Mouse (Mus musculus): ENCODE data around the gene Upk2.

Upk2 gene

DNA sequence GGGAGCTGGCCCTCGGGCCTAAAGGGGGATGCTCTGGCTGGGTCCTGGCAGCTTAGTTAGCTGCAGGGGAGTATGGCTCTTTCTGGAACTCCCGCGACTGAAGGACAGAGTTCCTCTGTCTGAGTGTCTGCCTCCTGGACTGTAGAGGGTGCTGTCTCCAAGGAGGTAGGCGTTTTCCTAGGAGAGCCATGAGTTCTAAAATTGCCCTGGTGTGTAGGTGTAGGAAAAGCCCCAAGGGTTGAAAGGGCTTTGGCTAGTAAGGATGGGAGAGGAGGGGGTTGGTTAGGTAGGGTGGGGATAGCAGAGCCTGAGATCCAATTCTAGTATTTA, at the start of gene Upk2:
Gene Upk2 (minus strand): TSS at position 86 of the 330 bp plus-strand sequence.
- Histone ChIP-seq H3K4me1 (replicated peaks; ENCODE audit: low read depth, low read length) (peaks cover 16% of the 10 kb centered on the region), H3K27me3 (ENCODE audit: insufficient read depth, low read length) (peaks cover 19% of the 10 kb centered on the region), H3K9me3 (ENCODE audit: low read length) (no peaks in the 10 kb centered on the region), H3K4me3 (replicated peaks; ENCODE audit: low read length) (peak within 1 kb of the TSS; percentile 75), H3K36me3 (ENCODE audit: insufficient read depth, low read length) (no peaks in the 10 kb centered on the region)
- no peak for TF ChIP-seq NANOG (IDR thresholded peaks at IDR 0.05; ENCODE audit: borderline replicate concordance, low read length)
- peak; percentile 38 for TF ChIP-seq CTCF (conservative IDR thresholded peaks at IDR 0.05; ENCODE audit: low read length)
- no peak for TF ChIP-seq POU5F1 (IDR thresholded peaks at IDR 0.05; ENCODE audit: borderline replicate concordance, low read length)

DNA sequence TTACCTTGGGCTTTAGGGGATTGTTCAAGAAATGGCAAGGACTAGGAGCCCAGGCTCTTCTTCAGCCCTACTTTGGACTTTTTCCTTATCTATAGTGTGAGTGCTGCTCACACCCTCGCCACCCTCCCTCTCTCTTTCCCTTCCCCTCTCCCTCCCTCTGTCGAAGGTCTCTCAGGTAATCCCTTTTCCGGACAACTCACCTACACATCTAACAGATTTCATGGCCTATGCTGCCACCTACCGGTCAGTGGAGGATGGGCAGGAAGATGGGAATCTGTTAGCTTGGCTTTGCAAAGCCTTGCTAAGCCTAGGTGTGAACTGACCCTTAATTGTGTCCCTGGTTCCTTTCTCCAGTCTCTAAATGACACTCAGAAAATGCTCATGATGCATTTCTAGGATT, 47.2 kb upstream of the Upk2 start:
- Histone ChIP-seq H3K27me3 (ENCODE audit: insufficient read depth, low read length) (peaks cover 24% of the 10 kb centered on the region), H3K9me3 (ENCODE audit: low read length) (no peaks in the 10 kb centered on the region), H3K36me3 (ENCODE audit: insufficient read depth, low read length) (peaks cover 8% of the 10 kb centered on the region; the same call in 1 of the 2 replicates), H3K4me3 (replicated peaks; ENCODE audit: low read length) (peak overlapping the region; percentile 58), H3K4me1 (replicated peaks; ENCODE audit: low read depth, low read length) (peaks cover 63% of the 10 kb centered on the region)
- TF ChIP-seq POU5F1 (IDR thresholded peaks at IDR 0.05; ENCODE audit: borderline replicate concordance, low read length) (no peak), CTCF (conservative IDR thresholded peaks at IDR 0.05; ENCODE audit: low read length) (peak; percentile 94), NANOG (IDR thresholded peaks at IDR 0.05; ENCODE audit: borderline replicate concordance, low read length) (no peak)

DNA sequence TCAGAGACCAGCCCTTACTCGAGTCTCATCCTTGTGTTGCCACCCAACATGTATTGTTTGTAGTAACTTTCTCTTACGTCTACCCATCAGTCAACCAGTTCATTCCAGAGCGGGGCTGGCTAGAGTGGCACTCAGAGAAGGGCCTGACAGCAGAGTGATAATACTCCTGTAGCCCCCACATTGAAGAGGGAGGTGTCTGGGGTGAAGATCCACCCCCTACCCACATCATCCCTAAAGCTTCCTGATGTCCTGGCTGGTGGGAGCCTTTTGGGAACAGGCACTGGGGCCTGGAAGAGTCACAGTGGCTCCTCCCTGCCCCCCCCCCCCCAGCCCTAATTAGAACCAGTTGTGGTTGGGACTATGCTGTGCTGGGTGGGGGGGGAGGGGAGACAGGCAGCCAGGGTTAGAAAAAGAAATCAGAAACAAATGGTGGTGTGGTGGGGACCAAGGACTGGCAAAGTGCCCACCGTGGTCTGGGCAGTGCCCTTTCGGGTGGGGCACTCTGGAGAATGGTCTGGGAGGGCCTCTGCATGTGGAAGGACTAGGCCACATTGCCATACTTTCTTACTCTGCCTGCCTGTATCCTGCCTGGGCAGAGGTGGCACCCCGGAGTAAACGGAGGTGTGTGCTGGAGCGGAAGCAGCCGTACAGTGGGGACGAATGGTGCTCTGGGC, 46.6 kb upstream of the Upk2 start:
- Histone ChIP-seq H3K27me3 (ENCODE audit: insufficient read depth, low read length) (peaks cover 24% of the 10 kb centered on the region), H3K4me1 (replicated peaks; ENCODE audit: low read depth, low read length) (peaks cover 63% of the 10 kb centered on the region), H3K4me3 (replicated peaks; ENCODE audit: low read length) (peak overlapping the region; percentile 58), H3K36me3 (ENCODE audit: insufficient read depth, low read length) (peaks cover 1% of the 10 kb centered on the region; the same call in 1 of the 2 replicates), H3K9me3 (ENCODE audit: low read length) (no peaks in the 10 kb centered on the region)
- TF ChIP-seq CTCF (conservative IDR thresholded peaks at IDR 0.05; ENCODE audit: low read length) (no peak), NANOG (IDR thresholded peaks at IDR 0.05; ENCODE audit: borderline replicate concordance, low read length) (no peak), POU5F1 (IDR thresholded peaks at IDR 0.05; ENCODE audit: borderline replicate concordance, low read length) (no peak)

DNA sequence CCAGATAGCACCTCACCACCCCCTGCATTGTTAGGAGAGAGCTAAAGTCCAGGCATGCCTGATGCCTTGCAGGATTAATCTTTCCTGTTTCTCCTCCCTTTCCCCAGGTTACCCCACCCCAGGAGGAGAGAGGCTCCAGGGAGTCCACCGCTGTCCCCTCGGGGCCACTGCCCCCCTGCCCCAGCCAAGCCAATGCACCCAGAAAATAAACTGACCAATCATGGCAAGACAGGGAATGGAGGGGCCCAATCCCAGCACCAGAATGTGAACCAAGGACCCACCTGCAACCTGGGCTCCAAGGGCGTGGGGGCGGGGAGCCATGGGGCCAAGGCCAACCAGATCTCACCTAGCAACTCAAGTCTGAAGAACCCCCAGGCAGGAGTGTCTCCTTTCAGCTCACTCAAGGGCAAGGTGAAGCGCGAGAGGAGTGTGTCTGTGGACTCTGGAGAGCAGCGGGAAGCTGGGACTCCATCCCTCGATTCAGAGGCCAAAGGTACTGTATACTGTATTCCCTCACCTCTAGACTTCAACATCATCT, 45.9 kb upstream of the Upk2 start:
- Histone ChIP-seq H3K9me3 (ENCODE audit: low read length) (no peaks in the 10 kb centered on the region), H3K27me3 (ENCODE audit: insufficient read depth, low read length) (peaks cover 24% of the 10 kb centered on the region), H3K4me3 (replicated peaks; ENCODE audit: low read length) (peak overlapping the region; percentile 39; the same call in 1 of the 2 replicates), H3K36me3 (ENCODE audit: insufficient read depth, low read length) (no peaks in the 10 kb centered on the region), H3K4me1 (replicated peaks; ENCODE audit: low read depth, low read length) (peaks cover 63% of the 10 kb centered on the region)
- TF ChIP-seq NANOG (IDR thresholded peaks at IDR 0.05; ENCODE audit: borderline replicate concordance, low read length) = no peak
- TF ChIP-seq CTCF (conservative IDR thresholded peaks at IDR 0.05; ENCODE audit: low read length) = no peak
- no peak for TF ChIP-seq POU5F1 (IDR thresholded peaks at IDR 0.05; ENCODE audit: borderline replicate concordance, low read length)

DNA sequence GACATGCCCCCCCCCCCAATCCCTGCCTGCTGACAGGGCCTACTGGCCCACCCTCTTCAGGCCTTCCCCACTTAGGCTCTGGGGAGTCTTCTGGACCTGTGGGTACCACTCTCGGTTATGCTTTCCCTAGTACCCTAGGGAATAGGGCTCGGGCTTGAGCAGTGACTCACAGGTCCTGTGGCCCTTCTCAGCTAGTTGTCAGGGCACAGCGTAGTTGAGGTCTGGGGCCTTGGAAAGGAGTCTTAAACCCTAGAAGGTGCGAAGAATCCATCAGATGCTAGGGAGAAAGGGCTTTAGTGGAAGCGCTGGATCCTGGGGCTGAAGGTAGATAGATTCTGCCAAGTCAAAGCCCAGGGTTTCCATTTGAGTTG, 45.4 kb upstream of the Upk2 start:
- H3K9me3 ChIP-seq (ENCODE audit: low read length) = no peaks in the 10 kb centered on the region
- H3K4me3 ChIP-seq (replicated peaks; ENCODE audit: low read length) = 0 out of 2 replicates have a peak overlapping the region, but pooled peaks have one; percentile 39
- no peak for TF ChIP-seq NANOG (IDR thresholded peaks at IDR 0.05; ENCODE audit: borderline replicate concordance, low read length)
- H3K27me3 ChIP-seq (ENCODE audit: insufficient read depth, low read length) = peaks cover 24% of the 10 kb centered on the region
- no peaks in the 10 kb centered on the region for H3K36me3 ChIP-seq (ENCODE audit: insufficient read depth, low read length)
- H3K4me1 ChIP-seq (replicated peaks; ENCODE audit: low read depth, low read length) = peaks cover 66% of the 10 kb centered on the region

DNA sequence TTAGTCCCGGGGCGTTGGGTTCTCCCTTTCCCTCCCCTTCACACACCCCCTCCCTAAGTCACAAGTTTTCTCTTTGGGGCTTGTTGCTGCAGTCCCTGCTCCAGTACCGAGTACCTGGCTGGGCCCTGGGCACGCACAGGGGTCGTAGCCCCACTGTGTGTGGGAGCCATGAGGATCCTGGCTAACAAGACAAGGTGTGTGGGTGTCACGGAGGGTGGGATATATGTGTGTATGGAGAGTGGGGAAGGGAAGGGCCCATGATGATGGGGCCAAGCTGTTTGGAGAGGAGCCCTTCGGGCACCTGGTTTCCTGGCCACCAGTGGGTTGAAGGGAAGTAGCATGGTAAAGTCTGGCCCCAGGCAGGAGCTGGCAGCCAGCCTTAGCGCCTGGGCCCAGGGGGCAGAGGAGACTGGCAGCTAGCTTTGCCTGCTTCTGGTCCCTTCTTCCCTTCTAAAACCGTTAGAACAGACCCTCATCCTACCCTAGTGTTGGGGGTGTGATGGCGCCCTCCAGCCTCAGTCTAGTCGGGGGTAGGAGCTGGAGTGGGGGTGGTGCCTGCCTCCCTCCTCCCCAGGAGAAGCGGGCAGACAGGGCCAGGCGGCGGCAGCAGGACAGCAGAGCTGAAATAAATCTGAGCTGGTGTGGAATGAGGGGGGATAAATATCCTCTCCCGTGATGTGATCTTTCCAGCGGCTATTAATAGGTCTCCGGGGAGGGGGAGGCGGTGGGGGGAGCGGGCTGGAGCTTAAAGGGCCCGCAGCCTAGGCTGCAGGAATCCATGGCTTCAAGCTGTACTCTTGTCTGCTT, 44.8 kb upstream of the Upk2 start:
- Histone ChIP-seq H3K27me3 (ENCODE audit: insufficient read depth, low read length) (peaks cover 24% of the 10 kb centered on the region), H3K36me3 (ENCODE audit: insufficient read depth, low read length) (no peaks in the 10 kb centered on the region), H3K4me1 (replicated peaks; ENCODE audit: low read depth, low read length) (peaks cover 72% of the 10 kb centered on the region), H3K9me3 (ENCODE audit: low read length) (no peaks in the 10 kb centered on the region), H3K4me3 (replicated peaks; ENCODE audit: low read length) (peak overlapping the region; percentile 77)
- no peak for TF ChIP-seq CTCF (conservative IDR thresholded peaks at IDR 0.05; ENCODE audit: low read length)
- TF ChIP-seq NANOG (IDR thresholded peaks at IDR 0.05; ENCODE audit: borderline replicate concordance, low read length) = no peak
- no peak for TF ChIP-seq POU5F1 (IDR thresholded peaks at IDR 0.05; ENCODE audit: borderline replicate concordance, low read length)

DNA sequence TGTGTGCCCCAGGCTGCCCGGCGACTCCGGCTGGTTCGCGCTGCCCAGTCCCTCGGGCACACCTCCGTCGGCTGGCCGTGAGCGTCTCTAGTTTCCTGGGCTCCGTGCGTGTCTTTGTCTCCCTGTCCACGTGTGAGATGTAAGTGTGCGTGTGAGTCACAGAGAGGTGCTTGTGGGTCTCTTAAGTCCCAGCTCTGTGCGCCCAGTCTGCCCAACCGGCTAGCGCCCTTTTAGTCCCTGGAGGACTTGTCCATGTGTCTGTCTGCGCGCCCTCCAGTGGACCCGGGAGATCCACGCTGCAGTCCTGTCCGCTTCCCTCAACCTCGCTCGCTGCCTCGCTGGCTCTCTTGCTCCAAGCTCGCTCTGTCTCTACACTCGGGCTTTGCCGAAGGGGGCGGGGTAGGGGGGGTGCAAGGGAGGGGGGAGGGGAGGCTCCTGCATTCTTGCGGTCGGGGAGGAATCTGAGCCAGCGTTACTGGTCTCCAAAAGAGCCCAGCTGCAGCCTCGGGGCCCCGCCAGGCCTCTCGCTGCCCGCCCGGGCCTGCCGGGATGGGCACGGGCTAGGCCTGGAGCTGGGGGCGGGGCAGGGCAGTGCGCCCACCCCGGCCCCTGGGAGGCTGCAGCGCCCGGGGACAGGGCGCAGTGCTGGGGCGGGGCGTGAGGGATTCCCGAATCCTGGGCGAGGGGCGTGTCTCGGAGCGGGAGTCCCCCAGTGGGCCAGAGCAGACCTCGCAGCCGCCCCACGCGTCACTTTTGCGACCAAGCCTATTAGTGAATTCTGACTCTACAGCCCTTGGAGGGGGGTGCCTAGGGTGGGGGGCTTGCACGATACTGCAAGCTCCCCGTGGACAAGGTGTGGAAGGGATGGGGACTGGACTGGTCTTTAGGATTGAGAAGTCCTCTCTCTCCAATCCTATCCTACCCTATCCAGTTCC, 43.9 kb upstream of the Upk2 start:
- Histone ChIP-seq H3K9me3 (ENCODE audit: low read length) (no peaks in the 10 kb centered on the region), H3K36me3 (ENCODE audit: insufficient read depth, low read length) (no peaks in the 10 kb centered on the region), H3K4me1 (replicated peaks; ENCODE audit: low read depth, low read length) (peaks cover 80% of the 10 kb centered on the region), H3K27me3 (ENCODE audit: insufficient read depth, low read length) (peaks cover 24% of the 10 kb centered on the region), H3K4me3 (replicated peaks; ENCODE audit: low read length) (peak overlapping the region; percentile 77)
- TF ChIP-seq POU5F1 (IDR thresholded peaks at IDR 0.05; ENCODE audit: borderline replicate concordance, low read length) (no peak), CTCF (conservative IDR thresholded peaks at IDR 0.05; ENCODE audit: low read length) (no peak)
